Mouse (Mus musculus): Measurements from ENCODE around the gene Tmem267.
"Not testable (repeated sequence)": the region's sequence is repeated elsewhere in the genome, so short reads cannot be mapped to it uniquely, and the experiment has no call there.

The Tmem267 gene

DNA sequence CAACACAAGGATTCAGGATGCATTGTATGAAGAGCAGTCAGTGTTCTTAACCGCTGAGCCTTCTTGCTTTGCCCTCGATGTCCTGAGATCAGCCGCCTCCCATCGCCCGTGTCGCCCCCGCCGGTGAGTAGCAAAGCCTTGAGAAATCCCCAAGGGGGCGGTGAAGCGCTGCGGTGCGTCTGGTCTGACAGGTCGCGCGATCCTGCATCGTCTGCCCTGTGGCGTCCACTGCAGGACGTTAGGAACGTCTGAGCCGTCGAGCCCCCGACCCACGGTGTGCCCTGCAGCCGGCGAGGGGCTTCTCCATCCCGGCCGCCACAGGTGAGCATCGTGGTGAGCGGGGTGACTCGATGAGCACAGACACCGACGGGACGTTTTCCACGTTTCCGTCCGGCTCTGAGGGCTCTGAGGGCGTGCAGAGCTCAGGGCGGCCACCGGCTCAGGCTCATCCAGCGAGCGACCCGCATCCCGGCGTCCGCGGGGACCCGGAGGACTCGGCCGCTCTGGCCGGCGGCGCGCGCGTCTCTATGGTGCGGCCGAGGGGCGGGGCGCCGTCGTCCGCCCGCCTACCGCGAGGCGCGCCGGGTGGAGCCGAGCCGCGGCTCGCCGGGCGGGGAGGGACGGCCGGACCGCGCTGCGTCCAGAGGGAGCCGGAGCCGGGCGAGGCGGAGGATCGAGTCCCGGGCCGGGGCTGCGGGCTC, at the start of gene Tmem267, which contains the start of gene 3110070M22Rik:
TSS of gene Tmem267 (plus strand) at position 160 of the 701 bp plus-strand sequence.
TSS of gene 3110070M22Rik (minus strand) at position 504 of the 701 bp plus-strand sequence.
- peak; percentile 61 to 64 for DNase-seq (ENCODE audit: low spot score in 2 of 2)

DNA sequence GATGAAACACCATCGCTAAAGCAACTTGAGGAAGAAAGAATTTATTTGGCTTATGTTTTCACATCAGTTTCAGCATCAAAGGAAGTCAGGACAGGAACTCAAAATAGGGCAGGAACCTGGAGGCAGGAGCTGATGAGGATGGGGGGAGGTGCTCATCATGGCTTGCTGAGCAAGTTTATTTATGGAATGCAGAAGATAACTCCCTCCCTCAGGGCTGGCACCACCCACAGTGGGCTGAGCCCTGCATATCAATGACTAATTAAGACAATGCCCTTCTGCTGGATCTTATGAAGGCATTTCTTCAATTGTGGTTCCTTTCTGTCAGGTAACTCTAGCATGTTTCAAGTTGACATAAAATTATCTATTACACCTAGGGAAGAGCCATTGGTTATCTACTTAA, 45.6 kb upstream of the Tmem267 start:
- no peak for DNase-seq (ENCODE audit: low spot score in 2 of 2)

DNA sequence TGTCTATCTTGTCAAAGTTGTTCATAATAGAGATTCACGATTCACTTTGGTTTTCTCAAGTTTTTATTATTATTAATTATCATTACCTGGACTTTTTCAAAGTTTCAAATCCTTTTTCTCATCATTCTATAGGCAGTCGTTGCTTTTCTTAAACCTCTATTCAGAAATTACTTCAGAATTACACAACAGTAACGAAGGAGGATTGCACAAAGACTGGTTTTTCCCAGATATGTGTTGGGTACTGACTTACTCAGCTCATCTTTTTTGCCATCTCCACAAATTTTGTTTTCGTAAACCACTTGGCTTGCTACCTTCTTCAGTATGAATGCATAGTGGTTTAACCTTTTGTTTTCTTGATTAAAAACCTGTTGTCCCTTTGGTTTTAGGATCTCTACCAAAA, 34.3 kb upstream of the Tmem267 start:
- no peak for DNase-seq (ENCODE audit: low spot score in 2 of 2)

DNA sequence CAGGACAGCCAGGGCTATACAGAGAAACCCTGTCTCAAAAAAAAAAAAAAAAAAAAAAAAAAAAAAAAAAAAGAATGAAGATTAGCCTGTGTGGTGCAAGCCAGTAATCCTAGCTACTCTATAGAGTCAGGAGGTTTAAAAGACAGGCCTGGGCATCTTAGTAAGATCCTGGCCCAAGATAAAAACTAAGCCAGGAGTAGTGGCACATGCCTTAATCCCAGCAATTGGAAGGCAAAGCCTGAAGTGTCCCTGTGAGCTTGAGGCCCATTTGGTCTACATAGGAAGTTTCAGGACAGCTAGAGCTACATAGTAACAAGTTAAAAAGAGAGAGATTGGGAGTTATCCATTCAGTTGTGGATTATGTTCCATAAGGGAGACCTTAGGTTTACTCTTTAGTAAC, 32.8 kb upstream of the Tmem267 start:
- no peak for DNase-seq (ENCODE audit: low spot score in 2 of 2)

DNA sequence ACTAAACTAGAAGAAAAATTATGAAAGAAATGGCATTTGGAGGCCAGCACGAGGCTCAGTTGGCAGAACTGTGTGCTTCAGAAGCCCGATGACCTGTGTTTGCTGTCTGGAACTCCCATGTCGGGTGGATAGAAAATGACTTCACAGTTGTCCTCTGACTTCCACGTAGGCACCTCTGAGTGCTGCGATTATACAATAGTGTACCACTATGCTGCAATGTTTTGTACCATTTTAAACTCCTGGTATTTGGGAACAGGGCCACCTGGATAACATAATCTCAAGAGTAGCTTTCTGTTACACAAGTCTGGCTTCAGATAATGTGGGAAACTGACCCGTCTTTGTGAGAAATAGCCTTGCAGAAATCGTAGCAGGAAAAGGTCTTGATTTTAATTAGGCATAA, 31.5 kb upstream of the Tmem267 start:
- no peak for DNase-seq (ENCODE audit: low spot score in 2 of 2)

DNA sequence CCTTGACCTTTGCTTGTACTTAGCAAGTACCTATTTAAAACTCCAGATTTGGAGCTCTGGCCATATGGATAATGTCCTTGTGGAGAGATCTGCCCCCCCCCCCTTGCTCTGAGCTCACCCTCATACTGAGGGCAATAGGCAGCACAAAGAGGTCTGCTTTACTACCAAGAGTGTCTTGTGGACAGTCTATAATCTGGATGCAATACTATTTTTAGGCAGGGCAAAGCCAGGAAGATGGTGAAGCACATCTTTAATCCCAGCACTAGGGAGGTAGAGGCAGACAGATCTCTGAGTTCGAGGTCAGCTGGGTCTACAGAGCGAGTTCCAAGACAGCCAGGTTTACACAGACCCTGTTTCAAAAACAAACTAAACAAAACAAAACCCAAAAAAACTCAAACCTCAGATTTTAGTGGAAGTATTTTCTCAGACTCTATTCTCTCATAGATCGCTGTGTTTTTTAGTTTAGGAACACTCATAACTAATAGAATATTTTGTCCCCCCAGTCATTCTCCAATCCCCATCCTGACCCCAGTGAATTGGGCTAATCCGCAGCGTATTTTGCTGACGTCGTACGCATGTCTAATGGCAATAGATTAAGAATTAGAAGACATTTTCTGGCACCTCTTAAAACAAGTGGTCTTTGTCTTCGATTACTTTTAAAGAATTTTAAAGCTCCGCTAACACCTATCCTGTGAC, 25.8 kb upstream of the Tmem267 start:
- no peak for DNase-seq (ENCODE audit: low spot score in 2 of 2)

- peak; percentile 59 to 77 for DNase-seq (ENCODE audit: low spot score in 2 of 2)
Observed at GRCm38 (mm10) chr13:119462596-119463560, 25.0 kb upstream of the Tmem267 start, which contains the start of gene 4833420G17Rik. Gene 4833420G17Rik (plus strand): TSS chr13:119462768.

- DNase-seq (ENCODE audit: low spot score in 2 of 2) = no peak
Observed at GRCm38 (mm10) chr13:119476631-119477030, 11.2 kb upstream of the Tmem267 start.

- no peak for DNase-seq (ENCODE audit: low spot score in 2 of 2)
Observed at GRCm38 (mm10) chr13:119477789-119478188, 10.1 kb upstream of the Tmem267 start.

GRCm38 (mm10) chr13:119487354-119487753, 485 bp upstream of the Tmem267 start:
- DNase-seq (ENCODE audit: low spot score in 2 of 2) = no peak

DNA sequence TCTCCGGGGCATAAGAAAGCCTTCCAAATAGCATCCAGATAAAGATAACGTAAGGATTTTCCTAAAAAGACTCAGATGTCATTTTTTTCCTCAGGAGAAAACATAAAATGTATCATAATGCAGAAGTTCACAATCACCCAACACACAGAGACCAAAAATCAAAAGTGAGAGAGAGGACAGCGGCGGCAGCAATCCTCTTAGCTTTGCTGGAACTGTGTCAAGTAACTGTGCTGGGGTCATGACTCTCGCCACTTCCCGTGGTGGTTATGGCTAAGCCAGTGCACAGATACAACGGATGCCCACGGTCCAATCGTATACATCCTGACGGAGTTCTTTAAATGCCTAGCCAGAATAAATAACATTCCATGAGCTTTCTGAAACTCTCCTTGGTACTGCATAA, 4.2 kb downstream of the Tmem267 start:
- not testable (repeated sequence) for DNase-seq (ENCODE audit: low spot score in 2 of 2)

- not testable (repeated sequence) for DNase-seq (ENCODE audit: low spot score in 2 of 2)
Observed at GRCm38 (mm10) chr13:119494938-119495337, 7.1 kb downstream of the Tmem267 start.

DNA sequence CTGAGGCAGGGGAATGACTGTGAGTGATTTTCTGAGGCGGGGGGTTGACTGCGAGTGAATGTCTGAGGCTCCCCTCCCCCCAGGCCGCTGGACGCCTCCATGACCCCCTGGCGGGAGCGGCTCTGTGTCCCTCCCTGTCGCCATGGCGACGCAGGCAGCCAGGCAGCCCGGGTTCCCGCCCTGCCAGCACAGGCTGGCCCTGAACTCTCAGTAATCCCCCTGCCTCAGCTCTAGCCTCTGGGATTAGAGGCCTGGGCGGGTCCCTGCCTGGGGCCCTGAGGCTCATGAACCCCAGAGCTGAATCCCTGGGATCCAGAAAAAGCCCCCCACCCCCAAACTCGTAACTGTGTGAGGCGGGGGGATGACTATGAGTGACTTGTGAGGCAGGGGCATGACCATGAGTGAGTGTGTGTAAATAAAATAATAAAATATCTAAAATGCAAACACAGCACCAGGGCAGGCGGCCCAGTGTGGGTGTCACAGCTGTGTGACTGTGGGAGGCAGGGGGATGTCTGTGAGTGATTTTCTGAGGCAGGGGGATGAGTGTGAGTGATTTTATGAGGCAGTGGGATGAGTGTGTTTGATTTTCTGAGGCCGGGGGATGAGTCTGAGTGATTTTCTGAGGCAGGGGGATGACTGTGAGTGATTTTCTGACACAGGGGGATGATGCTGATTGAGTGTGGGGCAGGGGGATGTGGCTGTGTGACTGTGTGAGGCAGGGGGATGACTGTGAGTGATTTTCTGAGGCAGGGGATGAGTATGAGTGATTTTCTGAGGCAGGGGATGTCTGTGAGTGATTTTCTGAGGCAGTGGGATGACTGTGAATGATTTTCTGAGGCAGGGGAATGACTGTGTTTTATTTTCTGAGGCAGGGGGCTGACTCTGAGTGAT, 108.7 kb downstream of the Tmem267 start:
- DNase-seq (ENCODE audit: low spot score in 2 of 2) = not testable (repeated sequence)

GRCm38 (mm10) chr13:119598466-119598865, 110.6 kb downstream of the Tmem267 start:
- not testable (repeated sequence) for DNase-seq (ENCODE audit: low spot score in 2 of 2)

DNA sequence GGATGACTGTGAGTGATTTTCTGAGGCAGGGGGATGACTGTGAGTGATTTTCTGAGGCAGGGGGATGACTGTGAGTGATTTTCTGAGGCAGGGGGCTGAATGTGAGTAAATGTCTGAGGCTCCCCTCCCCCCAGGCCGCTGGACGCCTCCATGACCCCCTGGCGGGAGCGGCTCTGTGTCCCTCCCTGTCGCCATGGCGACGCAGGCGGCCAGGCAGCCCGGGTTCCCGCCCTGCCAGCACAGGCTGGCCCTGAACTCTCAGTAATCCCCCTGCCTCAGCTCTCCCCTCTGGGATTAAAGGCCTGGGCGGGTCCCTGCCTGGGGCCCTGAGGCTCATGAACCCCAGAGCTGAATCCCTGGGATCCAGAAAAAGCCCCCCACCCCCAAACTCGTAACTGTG, 111.2 kb downstream of the Tmem267 start:
- not testable (repeated sequence) for DNase-seq (ENCODE audit: low spot score in 2 of 2)

DNA sequence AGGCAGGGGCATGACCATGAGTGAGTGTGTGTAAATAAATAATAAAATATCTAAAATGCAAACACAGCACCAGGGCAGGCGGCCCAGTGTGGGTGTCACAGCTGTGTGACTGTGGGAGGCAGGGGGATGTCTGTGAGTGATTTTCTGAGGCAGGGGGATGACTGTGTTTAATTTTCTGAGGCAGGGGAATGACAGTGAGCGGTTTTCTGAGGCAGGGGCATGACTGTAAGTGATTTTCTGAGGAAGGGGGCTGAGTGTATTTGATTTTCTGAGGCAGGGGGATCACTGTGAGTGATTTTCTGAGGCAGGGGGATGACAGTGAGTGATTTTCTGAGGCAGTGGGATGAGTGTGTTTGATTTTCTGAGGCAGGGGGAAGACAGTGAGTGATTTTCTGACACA, 111.7 kb downstream of the Tmem267 start:
- not testable (repeated sequence) for DNase-seq (ENCODE audit: low spot score in 2 of 2)

DNA sequence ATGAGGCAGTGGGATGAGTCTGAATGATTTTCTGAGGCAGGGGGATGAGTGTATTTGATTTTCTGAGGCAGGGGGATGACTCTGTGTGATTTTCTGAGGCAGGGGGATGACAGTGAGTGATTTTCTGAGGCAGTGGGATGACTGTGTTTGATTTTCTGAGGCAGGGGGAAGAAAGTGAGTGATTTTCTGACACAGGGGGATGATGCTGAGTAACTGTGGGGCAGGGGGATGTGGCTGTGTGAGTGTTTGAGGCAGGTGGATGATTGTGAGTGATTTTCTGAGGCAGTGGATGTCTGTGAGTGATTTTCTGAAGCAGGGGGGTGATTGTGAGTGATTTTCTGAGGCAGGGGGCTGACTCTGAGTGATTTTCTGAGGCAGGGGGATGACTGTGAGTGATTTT, 112.3 kb downstream of the Tmem267 start:
- not testable (repeated sequence) for DNase-seq (ENCODE audit: low spot score in 2 of 2)

DNA sequence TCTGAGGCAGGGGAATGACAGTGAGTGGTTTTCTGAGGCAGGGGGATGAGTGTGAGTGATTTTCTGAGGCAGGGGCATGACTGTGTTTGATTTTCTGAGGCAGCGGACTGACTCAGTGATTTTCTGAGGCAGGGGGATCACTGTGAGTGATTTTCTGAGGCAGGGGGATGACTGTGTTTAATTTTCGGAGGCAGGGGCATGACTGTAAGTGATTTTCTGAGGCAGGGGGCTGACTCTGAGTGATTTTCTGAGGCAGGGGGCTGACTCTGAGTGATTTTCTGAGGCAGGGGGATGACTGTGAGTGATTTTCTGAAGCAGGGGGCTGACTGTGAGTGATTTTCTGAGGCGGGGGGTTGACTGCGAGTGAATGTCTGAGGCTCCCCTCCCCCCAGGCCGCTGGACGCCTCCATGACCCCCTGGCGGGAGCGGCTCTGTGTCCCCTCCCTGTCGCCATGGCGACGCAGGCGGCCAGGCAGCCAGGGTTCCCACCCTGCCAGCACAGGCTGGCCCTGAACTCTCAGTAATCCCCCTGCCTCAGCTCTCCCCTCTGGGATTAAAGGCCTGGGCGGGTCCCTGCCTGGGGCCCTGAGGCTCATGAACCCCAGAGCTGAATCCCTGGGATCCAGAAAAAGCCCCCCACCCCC, 115.0 kb downstream of the Tmem267 start:
- not testable (repeated sequence) for DNase-seq (ENCODE audit: low spot score in 2 of 2)

DNA sequence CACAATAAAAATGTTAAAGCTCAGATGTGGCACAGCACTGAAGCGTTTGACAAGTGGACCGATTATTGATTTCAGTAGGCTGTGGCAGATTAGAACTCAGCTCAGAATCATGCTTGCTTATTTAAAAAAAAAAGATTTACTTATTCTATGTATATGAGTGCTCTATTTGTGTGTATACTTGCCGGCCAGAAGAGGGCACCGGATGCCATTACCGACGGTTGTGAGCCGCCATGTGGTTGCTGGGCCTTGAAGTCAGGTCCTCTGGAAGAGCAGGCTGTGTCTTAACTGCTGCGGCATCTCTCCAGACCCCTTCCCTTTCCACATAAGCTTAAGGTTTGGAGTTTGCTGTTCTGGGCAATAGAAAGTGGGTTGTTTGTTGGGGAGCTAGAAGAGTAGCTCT, 116.1 kb downstream of the Tmem267 start:
- not testable (repeated sequence) for DNase-seq (ENCODE audit: low spot score in 2 of 2)

GRCm38 (mm10) chr13:119604322-119604721, 116.5 kb downstream of the Tmem267 start:
- not testable (repeated sequence) for DNase-seq (ENCODE audit: low spot score in 2 of 2)
